Mouse (Mus musculus) forebrain, embryonic 14.5 days (tissue): Measurements from ENCODE around the gene Syp. TPM values are rescaled to one million over a fixed set of nuclear protein-coding genes. Genes with fewer than 3 reads are reported as not detected.
A peak's percentile ranks its signal among the peaks of the same experiment; 100 is the strongest.

ENCODE experiments used
- ATAC-seq: fragments of 200-750 bp; cut with Nextera tagmentation; 2 replicates; pipeline ENCODE4 v1.8.0; 2017; ENCODE audit warnings: mild to moderate bottlenecking, moderate library complexity
- DNase-seq: peaks from one replicate; pipeline ENCODE4 v3.0.0-alpha.2; 2015; ENCODE audit warnings: low spot score
- H3K27ac ChIP-seq: fragments of 300-500 bp; sonication (generic); 2 replicates; pipeline ENCODE4 v1.5.1; 2014; ENCODE audit warnings: low read depth, mild to moderate bottlenecking, control low read depth, low read length, moderate library complexity
- H3K27me3 ChIP-seq: fragments of 300-500 bp; sonication (generic); replicated peaks from 2 replicates; pipeline ENCODE4 v1.6.1; 2014; ENCODE audit warnings: low read length, control low read depth, mixed read lengths; ENCODE audit not compliant: control insufficient read depth, insufficient read depth
- H3K36me3 ChIP-seq: fragments of 300-500 bp; sonication (generic); 2 replicates; pipeline ENCODE4 v1.6.1; 2014; ENCODE audit warnings: low read length, control low read depth; ENCODE audit not compliant: control insufficient read depth, insufficient read depth
- H3K4me1 ChIP-seq: fragments of 300-500 bp; sonication (generic); 2 replicates; pipeline ENCODE4 v1.6.1; 2014; ENCODE audit warnings: antibody characterized with exemption, low read length, control low read depth; ENCODE audit not compliant: control insufficient read depth, insufficient read depth
- H3K4me2 ChIP-seq: fragments of 300-500 bp; sonication (generic); 2 replicates; pipeline ENCODE4 v1.6.1; 2014; ENCODE audit warnings: mild to moderate bottlenecking, control low read depth, low read length
- H3K4me3 ChIP-seq: fragments of 300-500 bp; sonication (generic); 2 replicates; pipeline ENCODE4 v1.5.1; 2014; ENCODE audit warnings: low read depth, low read length, control low read depth
- H3K9ac ChIP-seq: fragments of 300-500 bp; sonication (generic); 2 replicates; pipeline ENCODE4 v1.6.1; 2014; ENCODE audit warnings: mild to moderate bottlenecking, low read length, control low read depth, moderate library complexity
- H3K9me3 ChIP-seq: fragments of 300-500 bp; sonication (generic); replicated peaks from 2 replicates; pipeline ENCODE4 v1.6.1; 2016; ENCODE audit warnings: low read length, control low read depth, mixed read lengths; ENCODE audit not compliant: control insufficient read depth
- WGBS: fragments of 180-500 bp; shearing (Covaris S2); extraction: QIAGEN DNeasy Blood & Tissue Kit; methylation state at CpG from one replicate; pipeline ENCODE4 v1.1.7; 2014; 5-methylcytosine and 5-hydroxymethylcytosine counted together
- polyA plus RNA-seq: library from polyadenylated mRNA; unstranded; fragments of >200 nt; fragmentation: Nextera tagmentation; extraction: Ambion mirVana; gene quantifications from 2 replicates; pipeline ENCODE4 v1.2.1, GENCODE M21; 2014

Gene Syp
- polyA plus RNA-seq, 1 experiment from 2014 or later: 69.2 TPM

GRCm38 (mm10) chrX:7658031-7658784 lies 19.9 kb downstream of the Syp start:
- H3K4me1 ChIP-seq: no peaks in the 10 kb centered on the region
- peak overlapping the region; percentile 44 for H3K4me2 ChIP-seq
- H3K4me3 ChIP-seq: no peak overlapping the region
- 28% methylated on average over 12 of the region's 15 CpGs for WGBS
- no peaks in the 10 kb centered on the region for H3K27me3 ChIP-seq
- H3K9me3 ChIP-seq: no peaks in the 10 kb centered on the region
- ATAC-seq: peak; percentile 26; the same call in 1 of the 2 replicates
- no peak overlapping the region for H3K9ac ChIP-seq
- H3K27ac ChIP-seq: no peak overlapping the region
- DNase-seq: peak; percentile 10
- H3K36me3 ChIP-seq: no peaks in the 10 kb centered on the region

GRCm38 (mm10) chrX:7658785-7659589 lies 20.7 kb downstream of the Syp start:
- WGBS: 62% methylated on average over 11 of the region's 11 CpGs
- H3K36me3 ChIP-seq: no peaks in the 10 kb centered on the region
- no peak overlapping the region for H3K9ac ChIP-seq
- H3K27me3 ChIP-seq: no peaks in the 10 kb centered on the region
- no peaks in the 10 kb centered on the region for H3K4me1 ChIP-seq
- ATAC-seq: no peak
- H3K27ac ChIP-seq: no peak overlapping the region
- DNase-seq: no peak
- H3K9me3 ChIP-seq: no peaks in the 10 kb centered on the region
- no peak overlapping the region; the same call in 1 of the 2 replicates for H3K4me2 ChIP-seq
- no peak overlapping the region for H3K4me3 ChIP-seq

GRCm38 (mm10) chrX:7661086-7661485 lies 22.8 kb downstream of the Syp start:
- DNase-seq: no peak
- ATAC-seq: no peak

GRCm38 (mm10) chrX:7662936-7663335 lies 24.7 kb downstream of the Syp start:
- DNase-seq (no peak), ATAC-seq (no peak)
- 78% methylated on average over 3 of the region's 3 CpGs for WGBS
- H3K4me3 ChIP-seq: no peak overlapping the region
- no peak overlapping the region for H3K4me2 ChIP-seq
- H3K27me3 ChIP-seq: no peaks in the 10 kb centered on the region
- H3K36me3 ChIP-seq: no peaks in the 10 kb centered on the region
- no peak overlapping the region for H3K27ac ChIP-seq
- H3K9me3 ChIP-seq: no peaks in the 10 kb centered on the region
- no peak overlapping the region for H3K9ac ChIP-seq
- H3K4me1 ChIP-seq: no peaks in the 10 kb centered on the region

More at GRCm38 (mm10) chrX:7661086-7661485, 22.8 kb downstream of the Syp start:
- H3K9me3 ChIP-seq: no peaks in the 10 kb centered on the region
- H3K4me1 ChIP-seq: no peaks in the 10 kb centered on the region
- H3K27ac ChIP-seq: no peak overlapping the region
- H3K9ac ChIP-seq: no peak overlapping the region
- WGBS: 85% methylated on average over 4 of the region's 4 CpGs
- H3K4me2 ChIP-seq: no peak overlapping the region
- no peak overlapping the region for H3K4me3 ChIP-seq
- H3K27me3 ChIP-seq: no peaks in the 10 kb centered on the region
- H3K36me3 ChIP-seq: no peaks in the 10 kb centered on the region

- Histone ChIP-seq H3K9ac (no peak overlapping the region), H3K4me2 (no peak overlapping the region), H3K4me3 (no peak overlapping the region), H3K27ac (no peak overlapping the region), H3K27me3 (no peaks in the 10 kb centered on the region), H3K36me3 (peaks cover 3% of the 10 kb centered on the region; the same call in 1 of the 2 replicates), H3K4me1 (no peaks in the 10 kb centered on the region), H3K9me3 (no peaks in the 10 kb centered on the region)
- WGBS: 87% methylated on average over 11 of the region's 11 CpGs
- ATAC-seq (no peak), DNase-seq (no peak)
Observed at GRCm38 (mm10) chrX:7664791-7665190, 26.5 kb downstream of the Syp start.

- WGBS: 77% methylated on average over 21 of the region's 21 CpGs
- Histone ChIP-seq H3K27me3 (no peaks in the 10 kb centered on the region), H3K9me3 (no peaks in the 10 kb centered on the region), H3K27ac (no peak overlapping the region), H3K36me3 (peaks cover 3% of the 10 kb centered on the region; the same call in 1 of the 2 replicates), H3K4me1 (no peaks in the 10 kb centered on the region), H3K4me3 (no peak overlapping the region), H3K4me2 (no peak overlapping the region), H3K9ac (no peak overlapping the region)
- ATAC-seq: no peak
- no peak for DNase-seq
Observed at GRCm38 (mm10) chrX:7665739-7666502, 27.6 kb downstream of the Syp start.

GRCm38 (mm10) chrX:7670390-7670881 lies 32.2 kb downstream of the Syp start:
- ATAC-seq (peak; percentile 84), DNase-seq (peak; percentile 64)
- Histone ChIP-seq H3K4me2 (peak overlapping the region; percentile 47), H3K36me3 (peaks cover 3% of the 10 kb centered on the region; the same call in 1 of the 2 replicates), H3K4me1 (no peaks in the 10 kb centered on the region), H3K27me3 (no peaks in the 10 kb centered on the region), H3K9me3 (no peaks in the 10 kb centered on the region), H3K27ac (peak overlapping the region; percentile 63; the same call in 1 of the 2 replicates), H3K4me3 (peak overlapping the region; percentile 36), H3K9ac (peak overlapping the region; percentile 54)
- WGBS: 33% methylated on average over 17 of the region's 19 CpGs

GRCm38 (mm10) chrX:7670921-7671623 lies 32.8 kb downstream of the Syp start, which contains the start of gene Plp2:
Gene Plp2, minus strand, starts transcription at chrX:7671390.
- DNase-seq (peak; percentile 19), ATAC-seq (peak; percentile 64)
- Histone ChIP-seq H3K36me3 (peaks cover 3% of the 10 kb centered on the region; the same call in 1 of the 2 replicates), H3K9ac (peak within 1 kb of the TSS; percentile 54), H3K9me3 (no peaks in the 10 kb centered on the region), H3K27ac (peak within 1 kb of the TSS; percentile 63; the same call in 1 of the 2 replicates), H3K27me3 (no peaks in the 10 kb centered on the region), H3K4me3 (peak within 1 kb of the TSS; percentile 36), H3K4me1 (no peaks in the 10 kb centered on the region), H3K4me2 (peak within 1 kb of the TSS; percentile 47)
- 33% methylated on average over 32 of the region's 36 CpGs for WGBS
